Mouse (Mus musculus): ENCODE data around the gene 2610528J11Rik. TPM values are rescaled to one million over a fixed set of nuclear protein-coding genes. Genes with fewer than 3 reads are reported as not detected.
"Not testable (repeated sequence)": the region's sequence is repeated elsewhere in the genome, so short reads cannot be mapped to it uniquely, and the experiment has no call there.

The 2610528J11Rik gene
- polyA plus RNA-seq, 1 experiment = not detected

- Histone ChIP-seq H3K36me3 (ENCODE audit: control insufficient read depth, insufficient read depth) (no peaks in the 10 kb centered on the region), H3K4me3 (no peak overlapping the region), H3K4me2 (ENCODE audit: low read depth) (no peak overlapping the region), H3ac (ENCODE audit: control insufficient read depth, insufficient read length) (no peak overlapping the region), H3K27me3 (ENCODE audit: control insufficient read depth, insufficient read depth, insufficient read length) (peaks cover 18% of the 10 kb centered on the region), H3K79me2 (ENCODE audit: control insufficient read depth, insufficient read depth) (no peaks in the 10 kb centered on the region)
- TF ChIP-seq MAX (IDR thresholded peaks at IDR 0.05; ENCODE audit: low read depth) = no peak
- TF ChIP-seq E2F4 (IDR thresholded peaks at IDR 0.05; ENCODE audit: insufficient read depth) = no peak
- TF ChIP-seq REST (IDR thresholded peaks at IDR 0.05; ENCODE audit: insufficient read depth, insufficient read length) = no peak
- no peak for TF ChIP-seq SRF (IDR thresholded peaks at IDR 0.05; ENCODE audit: control insufficient read depth, insufficient read length, low read depth)
- no peak for TF ChIP-seq POLR2A (IDR thresholded peaks at IDR 0.05; ENCODE audit: insufficient read length, low read depth)
- no peak for TF ChIP-seq TCF3 (IDR thresholded peaks at IDR 0.05; ENCODE audit: insufficient read length, low read depth)
- TF ChIP-seq USF1 (IDR thresholded peaks at IDR 0.05; ENCODE audit: low read depth) = no peak
- TF ChIP-seq TCF12 (IDR thresholded peaks at IDR 0.05; ENCODE audit: insufficient read depth, poor library complexity, severe bottlenecking) = no peak
- no peak for TF ChIP-seq MYOD1 (IDR thresholded peaks at IDR 0.05; ENCODE audit: control insufficient read depth in 1 of 3, insufficient read length in 2 of 3, low read depth in 2 of 3)
- no peak for TF ChIP-seq MYOG (IDR thresholded peaks at IDR 0.05; ENCODE audit: control insufficient read depth in 1 of 3, insufficient read depth in 1 of 3, insufficient read length in 2 of 3, low read depth in 2 of 3)
- TF ChIP-seq CEBPB (IDR thresholded peaks at IDR 0.05; ENCODE audit: insufficient read depth, poor library complexity, severe bottlenecking) = no peak
- TF ChIP-seq POLR2AphosphoS2 (IDR thresholded peaks at IDR 0.05; ENCODE audit: insufficient read length, low read depth) = no peak
These were observed 26.0 kb upstream of the 2610528J11Rik start for GRCm38 (mm10) chr4:118500792-118501191.

DNA sequence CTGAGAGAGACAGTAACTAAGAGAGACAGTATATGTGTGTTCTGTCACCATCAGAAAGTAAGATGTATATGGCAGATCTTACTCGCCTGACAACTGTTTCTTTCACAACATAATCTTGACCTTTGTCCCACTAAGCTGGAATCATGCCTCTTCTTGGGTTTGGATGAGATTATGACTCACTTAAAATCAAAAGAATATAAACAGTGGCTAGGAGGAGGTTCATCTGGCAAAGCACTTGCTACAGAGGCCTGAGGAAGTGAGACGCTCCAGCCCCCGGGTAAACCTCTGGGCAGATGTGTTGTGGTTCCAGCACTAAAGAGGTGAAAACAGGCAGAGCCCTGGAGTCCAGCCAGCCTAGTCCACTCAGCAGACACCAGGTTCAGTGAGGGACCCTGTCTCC, 21.2 kb upstream of the 2610528J11Rik start:
- H3ac ChIP-seq (ENCODE audit: control insufficient read depth, insufficient read length) = no peak overlapping the region
- no peaks in the 10 kb centered on the region for H3K27me3 ChIP-seq (ENCODE audit: control insufficient read depth, insufficient read depth, insufficient read length)
- no peak overlapping the region for H3K4me3 ChIP-seq
- H3K79me2 ChIP-seq (ENCODE audit: control insufficient read depth, insufficient read depth) = no peaks in the 10 kb centered on the region
- H3K36me3 ChIP-seq (ENCODE audit: control insufficient read depth, insufficient read depth) = no peaks in the 10 kb centered on the region
- H3K4me2 ChIP-seq (ENCODE audit: low read depth) = no peak overlapping the region
- no peak for TF ChIP-seq E2F4 (IDR thresholded peaks at IDR 0.05; ENCODE audit: insufficient read depth)

GRCm38 (mm10) chr4:118507171-118507570, 19.6 kb upstream of the 2610528J11Rik start:
- not testable (repeated sequence) for H3ac ChIP-seq (ENCODE audit: control insufficient read depth, insufficient read length); H3K36me3 ChIP-seq (ENCODE audit: control insufficient read depth, insufficient read depth); H3K79me2 ChIP-seq (ENCODE audit: control insufficient read depth, insufficient read depth); H3K4me3 ChIP-seq; H3K27me3 ChIP-seq (ENCODE audit: control insufficient read depth, insufficient read depth, insufficient read length); H3K4me2 ChIP-seq (ENCODE audit: low read depth)

- Histone ChIP-seq H3K4me3 (no peak overlapping the region), H3ac (ENCODE audit: control insufficient read depth, insufficient read length) (no peak overlapping the region), H3K36me3 (ENCODE audit: control insufficient read depth, insufficient read depth) (no peaks in the 10 kb centered on the region), H3K4me2 (ENCODE audit: low read depth) (no peak overlapping the region), H3K27me3 (ENCODE audit: control insufficient read depth, insufficient read depth, insufficient read length) (peaks cover 6% of the 10 kb centered on the region), H3K79me2 (ENCODE audit: control insufficient read depth, insufficient read depth) (no peaks in the 10 kb centered on the region)
- TF ChIP-seq TCF12 (IDR thresholded peaks at IDR 0.05; ENCODE audit: insufficient read depth, poor library complexity, severe bottlenecking) = no peak
- TF ChIP-seq USF1 (IDR thresholded peaks at IDR 0.05; ENCODE audit: low read depth) = no peak
- TF ChIP-seq MAX (IDR thresholded peaks at IDR 0.05; ENCODE audit: low read depth) = no peak
- no peak for TF ChIP-seq REST (IDR thresholded peaks at IDR 0.05; ENCODE audit: insufficient read depth, insufficient read length)
- TF ChIP-seq SRF (IDR thresholded peaks at IDR 0.05; ENCODE audit: control insufficient read depth, insufficient read length, low read depth) = no peak
- TF ChIP-seq CEBPB (IDR thresholded peaks at IDR 0.05; ENCODE audit: insufficient read depth, poor library complexity, severe bottlenecking) = no peak
- no peak for TF ChIP-seq MYOG (IDR thresholded peaks at IDR 0.05; ENCODE audit: control insufficient read depth in 1 of 3, insufficient read depth in 1 of 3, insufficient read length in 2 of 3, low read depth in 2 of 3)
These were observed 17.7 kb upstream of the 2610528J11Rik start for GRCm38 (mm10) chr4:118509050-118509449.

DNA sequence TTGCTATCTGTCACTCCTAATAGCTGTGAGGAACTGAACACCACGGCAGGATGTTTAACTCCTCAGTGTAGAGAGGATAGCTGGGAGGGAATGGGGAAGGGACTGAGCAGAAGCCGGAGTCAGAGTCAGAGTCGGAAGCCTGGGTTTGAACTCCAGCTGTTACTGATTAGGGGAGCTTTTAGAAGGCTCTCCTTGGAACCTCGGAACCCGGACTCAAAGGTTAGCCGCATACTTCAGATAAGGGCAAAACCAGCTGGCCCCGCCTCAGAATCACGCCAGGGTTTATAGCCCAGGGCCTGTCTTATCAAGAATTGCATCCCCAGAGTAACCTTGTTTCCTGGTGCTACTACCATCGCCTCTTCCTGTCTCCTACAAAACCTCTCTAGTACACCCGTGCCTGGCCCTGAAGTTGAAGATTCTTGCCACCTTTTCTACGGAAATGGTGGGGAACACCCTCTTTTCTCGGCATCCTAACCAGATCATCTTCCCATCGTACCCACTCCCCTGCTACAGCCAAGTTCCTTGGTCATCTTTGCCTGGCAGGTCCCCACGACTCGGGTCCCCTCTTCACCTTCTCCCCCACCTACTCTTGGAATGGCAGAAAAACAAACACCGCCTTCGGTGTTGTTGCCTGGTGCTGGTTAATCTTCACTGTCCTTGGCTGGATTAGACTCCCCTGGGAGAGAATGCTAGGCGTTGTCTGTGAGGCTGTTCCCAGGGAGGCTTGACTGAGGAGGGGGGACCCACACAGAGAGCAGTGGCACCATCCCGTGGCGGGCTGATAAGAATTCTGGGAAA, 9.9 kb upstream of the 2610528J11Rik start:
- Histone ChIP-seq H3K4me3 (no peak overlapping the region), H3K79me2 (ENCODE audit: control insufficient read depth, insufficient read depth) (no peaks in the 10 kb centered on the region), H3K36me3 (ENCODE audit: control insufficient read depth, insufficient read depth) (no peaks in the 10 kb centered on the region), H3K27me3 (ENCODE audit: control insufficient read depth, insufficient read depth, insufficient read length) (peaks cover 51% of the 10 kb centered on the region), H3ac (ENCODE audit: control insufficient read depth, insufficient read length) (no peak overlapping the region), H3K4me2 (ENCODE audit: low read depth) (no peak overlapping the region)
- TF ChIP-seq MAX (IDR thresholded peaks at IDR 0.05; ENCODE audit: low read depth) (no peak), MYOG (IDR thresholded peaks at IDR 0.05; ENCODE audit: control insufficient read depth in 1 of 3, insufficient read depth in 1 of 3, insufficient read length in 2 of 3, low read depth in 2 of 3) (no peak), E2F4 (IDR thresholded peaks at IDR 0.05; ENCODE audit: insufficient read depth) (no peak), MYOD1 (IDR thresholded peaks at IDR 0.05; ENCODE audit: control insufficient read depth in 1 of 3, insufficient read length in 2 of 3, low read depth in 2 of 3) (no peak), TCF12 (IDR thresholded peaks at IDR 0.05; ENCODE audit: insufficient read depth, poor library complexity, severe bottlenecking) (no peak), POLR2AphosphoS2 (IDR thresholded peaks at IDR 0.05; ENCODE audit: insufficient read length, low read depth) (no peak)

Measured in myocyte (in vitro differentiated cells).